Mouse (Mus musculus) lung, embryonic 16.5 days (tissue): ENCODE data around the gene Fmn2. TPM values are rescaled to one million over a fixed set of nuclear protein-coding genes. Genes with fewer than 3 reads are reported as not detected.

Source experiments
- ATAC-seq: fragments of 200-750 bp; cut with Nextera tagmentation; 2 replicates; pipeline ENCODE4 v1.8.0; 2017; ENCODE audit warnings: low read depth, mild to moderate bottlenecking, moderate library complexity
- H3K27ac ChIP-seq: fragments of 300-500 bp; sonication (generic); 2 replicates; pipeline ENCODE4 v1.5.1; 2014; ENCODE audit warnings: mild to moderate bottlenecking, control low read depth, low read length
- H3K27me3 ChIP-seq: fragments of 300-500 bp; sonication (generic); 2 replicates; pipeline ENCODE4 v1.6.1; 2014; ENCODE audit warnings: low read depth, low read length, mixed read lengths; ENCODE audit not compliant: control insufficient read depth, insufficient read depth
- H3K36me3 ChIP-seq: fragments of 300-500 bp; sonication (generic); 2 replicates; pipeline ENCODE4 v1.6.1; 2014; ENCODE audit warnings: low read length; ENCODE audit not compliant: control insufficient read depth, insufficient read depth
- H3K4me1 ChIP-seq: fragments of 300-500 bp; sonication (generic); replicated peaks from 2 replicates; pipeline ENCODE4 v1.6.1; 2014; ENCODE audit warnings: low read length, mixed read lengths; ENCODE audit not compliant: control insufficient read depth, insufficient read depth
- H3K4me2 ChIP-seq: fragments of 300-500 bp; sonication (generic); 2 replicates; pipeline ENCODE4 v1.6.1; 2014; ENCODE audit warnings: low read depth, low read length, control low read depth
- H3K4me3 ChIP-seq: fragments of 300-500 bp; sonication (generic); 2 replicates; pipeline ENCODE4 v1.5.1; 2014; ENCODE audit warnings: mild to moderate bottlenecking, low read length, control low read depth
- H3K9ac ChIP-seq: fragments of 300-500 bp; sonication (generic); 2 replicates; pipeline ENCODE4 v1.6.1; 2014; ENCODE audit warnings: low read length, control low read depth
- H3K9me3 ChIP-seq: fragments of 300-500 bp; sonication (generic); 2 replicates; pipeline ENCODE4 v1.6.1; 2016; ENCODE audit warnings: low read length; ENCODE audit not compliant: control insufficient read depth
- WGBS: fragments of 180-500 bp; shearing (Covaris S2); extraction: QIAGEN DNeasy Blood & Tissue Kit; methylation state at CpG from one replicate; pipeline ENCODE4 v1.1.7; 2014; 5-methylcytosine and 5-hydroxymethylcytosine counted together
- polyA plus RNA-seq: library from polyadenylated mRNA; unstranded; fragments of >200 nt; fragmentation: Nextera tagmentation; extraction: Ambion mirVana; gene quantifications from 2 replicates; pipeline ENCODE4 v1.2.1, GENCODE M21; 2015

Gene Fmn2
- polyA plus RNA-seq, 1 experiment from 2014 or later = 0.19 TPM

- peak; percentile 35; the same call in 1 of the 2 replicates for ATAC-seq
- Histone ChIP-seq H3K36me3 (no peaks in the 10 kb centered on the region), H3K27ac (no peak overlapping the region), H3K4me3 (peak overlapping the region; percentile 62), H3K9me3 (no peaks in the 10 kb centered on the region), H3K27me3 (peaks cover 14% of the 10 kb centered on the region), H3K4me2 (peak overlapping the region; percentile 99), H3K9ac (peak overlapping the region; percentile 65), H3K4me1 (peaks cover 14% of the 10 kb centered on the region)
- under 1% methylated on average over 53 of the region's 53 CpGs for WGBS
These were observed 1.5 kb downstream of the Fmn2 start for GRCm38 (mm10) chr1:174502846-174503745.

GRCm38 (mm10) chr1:174508571-174509110 is 7.0 kb downstream of the Fmn2 start:
- Histone ChIP-seq H3K4me3 (no peak overlapping the region), H3K4me1 (no peaks in the 10 kb centered on the region; the same call in 1 of the 2 replicates), H3K27me3 (peaks cover 5% of the 10 kb centered on the region; the same call in 1 of the 2 replicates), H3K36me3 (no peaks in the 10 kb centered on the region), H3K4me2 (no peak overlapping the region), H3K9ac (no peak overlapping the region), H3K27ac (no peak overlapping the region), H3K9me3 (no peaks in the 10 kb centered on the region)
- 70% methylated on average over 13 of the region's 13 CpGs for WGBS
- ATAC-seq = no peak; the same call in 1 of the 2 replicates

- Histone ChIP-seq H3K9me3 (no peaks in the 10 kb centered on the region), H3K9ac (no peak overlapping the region), H3K4me2 (no peak overlapping the region), H3K36me3 (no peaks in the 10 kb centered on the region), H3K4me1 (no peaks in the 10 kb centered on the region), H3K4me3 (no peak overlapping the region), H3K27me3 (no peaks in the 10 kb centered on the region), H3K27ac (no peak overlapping the region)
- no peak for ATAC-seq
- WGBS = 71% methylated on average over 7 of the region's 7 CpGs
These were observed 11.8 kb downstream of the Fmn2 start for GRCm38 (mm10) chr1:174513419-174513818.

GRCm38 (mm10) chr1:174521976-174522770 is 20.5 kb downstream of the Fmn2 start:
- ATAC-seq = no peak
- WGBS = 69% methylated on average over 5 of the region's 5 CpGs
- Histone ChIP-seq H3K27ac (no peak overlapping the region), H3K4me3 (no peak overlapping the region), H3K9ac (no peak overlapping the region), H3K4me2 (no peak overlapping the region), H3K9me3 (no peaks in the 10 kb centered on the region), H3K4me1 (no peaks in the 10 kb centered on the region), H3K36me3 (no peaks in the 10 kb centered on the region), H3K27me3 (no peaks in the 10 kb centered on the region)

GRCm38 (mm10) chr1:174522809-174523511 is 21.3 kb downstream of the Fmn2 start:
- H3K9me3 ChIP-seq = no peaks in the 10 kb centered on the region
- WGBS = 49% methylated on average over 4 of the region's 4 CpGs
- H3K36me3 ChIP-seq = no peaks in the 10 kb centered on the region
- no peak overlapping the region for H3K4me2 ChIP-seq
- no peak for ATAC-seq
- no peaks in the 10 kb centered on the region for H3K27me3 ChIP-seq
- no peak overlapping the region for H3K9ac ChIP-seq
- H3K4me3 ChIP-seq = no peak overlapping the region
- H3K4me1 ChIP-seq = no peaks in the 10 kb centered on the region
- no peak overlapping the region for H3K27ac ChIP-seq

- 35% methylated on average over 1 of the region's 1 CpGs for WGBS
- H3K27ac ChIP-seq = no peak overlapping the region
- no peak overlapping the region for H3K9ac ChIP-seq
- no peak overlapping the region for H3K4me2 ChIP-seq
- no peak overlapping the region for H3K4me3 ChIP-seq
- no peaks in the 10 kb centered on the region for H3K27me3 ChIP-seq
- no peaks in the 10 kb centered on the region for H3K9me3 ChIP-seq
- no peaks in the 10 kb centered on the region for H3K36me3 ChIP-seq
- ATAC-seq = no peak
- H3K4me1 ChIP-seq = no peaks in the 10 kb centered on the region
These were observed 21.8 kb downstream of the Fmn2 start for GRCm38 (mm10) chr1:174523512-174523828.

GRCm38 (mm10) chr1:174536742-174537453 is 35.3 kb downstream of the Fmn2 start:
- H3K36me3 ChIP-seq = no peaks in the 10 kb centered on the region
- no peaks in the 10 kb centered on the region for H3K4me1 ChIP-seq
- 46% methylated on average over 11 of the region's 11 CpGs for WGBS
- H3K27ac ChIP-seq = no peak overlapping the region
- no peak overlapping the region for H3K9ac ChIP-seq
- H3K9me3 ChIP-seq = no peaks in the 10 kb centered on the region
- H3K4me3 ChIP-seq = no peak overlapping the region
- H3K27me3 ChIP-seq = no peaks in the 10 kb centered on the region
- ATAC-seq = no peak
- no peak overlapping the region for H3K4me2 ChIP-seq

- H3K36me3 ChIP-seq = no peaks in the 10 kb centered on the region
- no peaks in the 10 kb centered on the region for H3K9me3 ChIP-seq
- ATAC-seq = no peak
- no peak overlapping the region for H3K4me3 ChIP-seq
- H3K27me3 ChIP-seq = no peaks in the 10 kb centered on the region
- no peak overlapping the region for H3K4me2 ChIP-seq
- H3K27ac ChIP-seq = no peak overlapping the region
- 74% methylated on average over 3 of the region's 3 CpGs for WGBS
- no peaks in the 10 kb centered on the region for H3K4me1 ChIP-seq
- H3K9ac ChIP-seq = no peak overlapping the region
These were observed 35.9 kb downstream of the Fmn2 start for GRCm38 (mm10) chr1:174537491-174537890.
